Mouse (Mus musculus) ES-Bruce4 (cell line): Measurements from ENCODE around the gene Ddx39.

Experiments
- CTCF ChIP-seq: IDR thresholded peaks from one replicate; pipeline ENCODE4 v1.8.1; 2011; ENCODE audit warnings: low read depth, low read length
- EP300 ChIP-seq: IDR thresholded peaks from 2 replicates; pipeline ENCODE4 v1.6.1; 2011; ENCODE audit warnings: low read depth, low read length; ENCODE audit not compliant: insufficient read depth
- POLR2A ChIP-seq: IDR thresholded peaks from one replicate; pipeline ENCODE4 v1.8.1; 2011; ENCODE audit warnings: low read length; ENCODE audit not compliant: insufficient read depth

DNA sequence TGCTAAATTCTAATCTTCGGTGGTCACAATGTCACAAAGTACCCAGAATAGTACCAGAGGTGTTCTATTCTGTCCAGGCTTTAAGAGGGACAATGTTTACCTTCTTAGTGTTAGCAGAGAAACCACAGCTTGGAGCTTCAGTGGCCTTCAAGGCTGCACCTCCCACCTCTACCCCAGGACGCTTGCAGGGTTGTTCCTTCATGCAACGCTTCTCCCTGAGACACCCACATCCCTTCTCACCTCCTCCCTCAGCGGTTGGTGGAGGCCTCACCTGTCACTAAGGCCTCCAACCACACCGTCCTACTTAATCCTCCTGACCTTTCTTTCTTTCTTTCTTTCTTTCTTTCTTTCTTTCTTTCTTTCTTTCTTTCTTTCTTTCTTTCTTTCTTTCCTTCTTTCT is 43.3 kb downstream of the Ddx39 start:
- no peak for TF ChIP-seq CTCF
- no peak for TF ChIP-seq POLR2A
- TF ChIP-seq EP300, result no peak
